Mouse (Mus musculus) CH12.LX (cell line): ENCODE results near the gene Recql5. TPM values are rescaled to one million over a fixed set of nuclear protein-coding genes. Genes with fewer than 3 reads are reported as not detected.

Experiments used
- DNase-seq: peaks from one replicate; pipeline ENCODE4 v3.0.0-alpha.2; 2013; ENCODE audit errors: extremely low read depth
- H3K27ac ChIP-seq: 2 replicates; pipeline ENCODE4 v1.5.1; 2012; ENCODE audit warnings: low read depth, mild to moderate bottlenecking, control low read depth, moderate library complexity; ENCODE audit not compliant: insufficient read depth
- H3K27me3 ChIP-seq: replicated peaks from 2 replicates; pipeline ENCODE3; 2012; ENCODE audit warnings: inconsistent platforms
- H3K36me3 ChIP-seq, 2 experiments: replicated peaks in 1 of 2; 2 replicates each; pipeline versions ENCODE3 to v1.6.1; 2012; ENCODE audit warnings: inconsistent platforms in 1 of 2, low read length in 1 of 2, mild to moderate bottlenecking in 1 of 2, mixed read lengths in 1 of 2, moderate library complexity in 1 of 2; ENCODE audit not compliant: control insufficient read depth in 1 of 2, insufficient read depth in 1 of 2
- H3K4me1 ChIP-seq, 2 experiments: 2 replicates each; pipeline ENCODE4 v1.6.1; 2012; ENCODE audit warnings: inconsistent platforms in 1 of 2, moderate library complexity in 1 of 2; ENCODE audit not compliant: insufficient read depth in 2 of 2, control insufficient read depth in 1 of 2
- H3K4me2 ChIP-seq: 2 replicates; pipeline ENCODE4 v1.6.1; 2012; ENCODE audit warnings: low read depth, mild to moderate bottlenecking, control low read depth; ENCODE audit not compliant: poor library complexity, insufficient read depth, severe bottlenecking
- H3K4me3 ChIP-seq, 3 experiments: fragments of 150-350 bp in 1 of 3; sonication (generic) in 1 of 3; replicated peaks in 1 of 3; 2 replicates each; pipeline versions ENCODE3 to v1.5.1; 2011 to 2012; ENCODE audit warnings: low read depth in 2 of 3, low read length in 2 of 3, mild to moderate bottlenecking in 2 of 3, moderate library complexity in 2 of 3, control low read depth in 1 of 3, improper control_type of control experiment in 1 of 3, inconsistent platforms in 1 of 3, mixed read lengths in 1 of 3; ENCODE audit not compliant: poor library complexity in 1 of 3
- H3K79me2 ChIP-seq: replicated peaks from 2 replicates; pipeline ENCODE4 v1.6.1; 2012; ENCODE audit warnings: mild to moderate bottlenecking, moderate library complexity; ENCODE audit not compliant: control insufficient read depth, poor library complexity, insufficient read depth, severe bottlenecking; ENCODE audit errors: extremely low read depth
- H3K9ac ChIP-seq: 2 replicates; pipeline ENCODE4 v1.6.1; 2012; ENCODE audit warnings: low read depth, mild to moderate bottlenecking, control low read depth, moderate library complexity; ENCODE audit not compliant: insufficient read depth
- H3K9me3 ChIP-seq: replicated peaks from 2 replicates; pipeline ENCODE3; 2012; ENCODE audit warnings: low read length, inconsistent platforms, mixed read lengths
- CHD1 ChIP-seq: IDR thresholded peaks from 2 replicates; pipeline ENCODE4 v1.6.1; 2012; ENCODE audit warnings: low read depth, low read length, improper control_type of control experiment, inconsistent platforms
- CHD2 ChIP-seq: IDR thresholded peaks from 2 replicates; pipeline ENCODE4 v1.6.1; 2011; ENCODE audit warnings: low read length, improper control_type of control experiment
- CTCF ChIP-seq, 2 experiments: IDR thresholded peaks in 1 of 2; conservative IDR thresholded peaks in 1 of 2; 2 replicates each; pipeline ENCODE4 v1.5.1; 2011 to 2012; ENCODE audit warnings: low read depth in 2 of 2, low read length in 2 of 2, improper control_type of control experiment in 1 of 2, inconsistent platforms in 1 of 2, mild to moderate bottlenecking in 1 of 2, moderate library complexity in 1 of 2
- ETS1 ChIP-seq: conservative IDR thresholded peaks from 2 replicates; pipeline ENCODE4 v1.6.1; 2012; ENCODE audit warnings: low read depth, mild to moderate bottlenecking, inconsistent platforms, low read length, improper control_type of control experiment, moderate library complexity
- GABPA ChIP-seq: IDR thresholded peaks from 2 replicates; pipeline ENCODE4 v1.6.1; 2012; ENCODE audit warnings: low read depth, low read length, improper control_type of control experiment, inconsistent platforms; ENCODE audit not compliant: insufficient replicate concordance
- HCFC1 ChIP-seq: IDR thresholded peaks from 2 replicates; pipeline ENCODE4 v1.6.1; 2012; ENCODE audit warnings: low read depth, mild to moderate bottlenecking, inconsistent platforms, low read length, improper control_type of control experiment
- IRF4 ChIP-seq: IDR thresholded peaks from 2 replicates; pipeline ENCODE4 v1.6.1; 2014; ENCODE audit warnings: low read depth, mild to moderate bottlenecking, inconsistent platforms, low read length, improper control_type of control experiment
- KAT2A ChIP-seq: IDR thresholded peaks from 2 replicates; pipeline ENCODE4 v1.6.1; 2012; ENCODE audit warnings: low read length, improper control_type of control experiment, inconsistent platforms; ENCODE audit not compliant: insufficient replicate concordance
- MEF2A ChIP-seq: IDR thresholded peaks from 2 replicates; pipeline ENCODE4 v1.6.1; 2014; ENCODE audit warnings: low read depth, mild to moderate bottlenecking, inconsistent platforms, low read length, improper control_type of control experiment, borderline replicate concordance
- NRF1 ChIP-seq: IDR thresholded peaks from 2 replicates; pipeline ENCODE4 v1.6.1; 2014; ENCODE audit warnings: low read depth, mild to moderate bottlenecking, inconsistent platforms, low read length, improper control_type of control experiment, moderate library complexity
- PAX5 ChIP-seq: IDR thresholded peaks from 2 replicates; pipeline ENCODE4 v1.6.1; 2012; ENCODE audit warnings: low read length, inconsistent platforms, mixed read lengths
- POLR2A ChIP-seq: IDR thresholded peaks from 2 replicates; pipeline ENCODE4 v1.6.1; 2011; ENCODE audit warnings: low read depth, mild to moderate bottlenecking, improper control_type of control experiment, low read length
- TBP ChIP-seq: conservative IDR thresholded peaks from 2 replicates; pipeline ENCODE4 v1.6.1; 2011; ENCODE audit warnings: low read depth, low read length, improper control_type of control experiment
- TCF12 ChIP-seq: IDR thresholded peaks from 2 replicates; pipeline ENCODE4 v1.6.1; 2014; ENCODE audit warnings: low read depth, mild to moderate bottlenecking, inconsistent platforms, low read length, improper control_type of control experiment
- USF1 ChIP-seq: IDR thresholded peaks from 2 replicates; pipeline ENCODE4 v1.6.1; 2014; ENCODE audit warnings: low read depth, mild to moderate bottlenecking, inconsistent platforms, low read length, improper control_type of control experiment
- USF2 ChIP-seq: conservative IDR thresholded peaks from 2 replicates; pipeline ENCODE4 v1.6.1; 2011; ENCODE audit warnings: low read depth, low read length, improper control_type of control experiment
- ZKSCAN1 ChIP-seq: IDR thresholded peaks from 2 replicates; pipeline ENCODE4 v1.6.1; 2012; ENCODE audit warnings: low read depth, inconsistent platforms, low read length, improper control_type of control experiment, borderline replicate concordance
- ZMIZ1 ChIP-seq: IDR thresholded peaks from 2 replicates; pipeline ENCODE4 v1.6.1; 2012; ENCODE audit warnings: low read depth, mild to moderate bottlenecking, inconsistent platforms, low read length, improper control_type of control experiment
- dilution Hi-C: fragments of 300-500 bp; cut with MboI; formaldehyde crosslinking; loops from 2 replicates; pipeline ENCODE4 v1.14.3; 2020; ENCODE audit warnings: low sequenced_read_pairs; ENCODE audit not compliant: extremely low pct_unique_long_range_greater_than_20kb, extremely low pct_ligation_motif_present
- in situ Hi-C: fragments of 300-500 bp; cut with MboI; formaldehyde crosslinking; loops from 3 replicates; pipeline ENCODE4 v1.14.3; 2019; ENCODE audit warnings: low sequenced_read_pairs, low pct_ligation_motif_present, low pct_unique_long_range_greater_than_20kb, mixed read lengths
- polyA plus RNA-seq: library from polyadenylated mRNA; unstranded; fragments of >175 nt; gene quantifications from 2 replicates; pipeline ENCODE4 v1.2.1, GENCODE M21; 2012; ENCODE audit warnings: low read depth; ENCODE audit not compliant: insufficient read length
- total RNA-seq, 2 experiments: library from RNA; depleted of rRNA; stranded (reverse); fragments of 300-350 nt in 1 of 2; fragments of >200 nt in 1 of 2; gene quantifications; 2 replicates each; pipeline ENCODE4 v1.2.3; 2012 to 2014

Gene Recql5
- total and polyA plus RNA-seq, 3 experiments: 21.8 to 43.3 (median 31.0) TPM

GRCm38 (mm10) chr11:115902831-115903230 lies 30.4 kb downstream of the Recql5 start:
- Histone ChIP-seq H3K9ac (no peak overlapping the region), H3K27ac (no peak overlapping the region), H3K4me3 (no peak overlapping the region), H3K4me1 (peaks cover 31 to 93% of the 10 kb centered on the region in 2 experiments), H3K79me2 (no peaks in the 10 kb centered on the region), H3K27me3 (no peaks in the 10 kb centered on the region), H3K36me3 (peaks cover 0 to 65% of the 10 kb centered on the region in 2 experiments), H3K9me3 (no peaks in the 10 kb centered on the region), H3K4me2 (no peak overlapping the region)
- in situ Hi-C loops (no loop called here), dilution Hi-C loops (no loop called here)
- DNase-seq: peak; percentile 29
- no peak for TF ChIP-seq CTCF (conservative IDR thresholded peaks at IDR 0.05 in 1 of 2, IDR thresholded peaks at IDR 0.05 in 1 of 2; ENCODE audit: low read depth in 2 of 2, low read length in 2 of 2)
- no peak for TF ChIP-seq TCF12
- no peak for TF ChIP-seq CHD1
- no peak for TF ChIP-seq ZKSCAN1
- TF ChIP-seq ETS1: no peak
- no peak for TF ChIP-seq USF2
- no peak for TF ChIP-seq GABPA
- TF ChIP-seq USF1: no peak
- TF ChIP-seq MEF2A: no peak
- TF ChIP-seq IRF4: no peak
- no peak for TF ChIP-seq TBP
- no peak for TF ChIP-seq ZMIZ1
- no peak for TF ChIP-seq KAT2A
- no peak for TF ChIP-seq HCFC1
- TF ChIP-seq CHD2: no peak
- no peak for TF ChIP-seq PAX5
- no peak for TF ChIP-seq NRF1
- no peak for TF ChIP-seq POLR2A

GRCm38 (mm10) chr11:115902177-115902576 lies 31.1 kb downstream of the Recql5 start:
- Histone ChIP-seq H3K79me2 (no peaks in the 10 kb centered on the region), H3K4me3 (no peak overlapping the region), H3K4me2 (no peak overlapping the region), H3K27ac (no peak overlapping the region), H3K36me3 (peaks cover 5 to 67% of the 10 kb centered on the region in 2 experiments), H3K9ac (no peak overlapping the region), H3K9me3 (no peaks in the 10 kb centered on the region), H3K27me3 (no peaks in the 10 kb centered on the region), H3K4me1 (peaks cover 31 to 97% of the 10 kb centered on the region in 2 experiments)
- no peak for DNase-seq
- in situ Hi-C loops: no loop called here
- dilution Hi-C loops: no loop called here
- TF ChIP-seq CHD2 (no peak), TCF12 (no peak)
